Mouse (Mus musculus): ENCODE data around the gene Txndc8. TPM values are rescaled to one million over a fixed set of nuclear protein-coding genes. Genes with fewer than 3 reads are reported as not detected.

The Txndc8 gene
- polyA plus RNA-seq, 1 experiment from 2014 or later: not detected

DNA sequence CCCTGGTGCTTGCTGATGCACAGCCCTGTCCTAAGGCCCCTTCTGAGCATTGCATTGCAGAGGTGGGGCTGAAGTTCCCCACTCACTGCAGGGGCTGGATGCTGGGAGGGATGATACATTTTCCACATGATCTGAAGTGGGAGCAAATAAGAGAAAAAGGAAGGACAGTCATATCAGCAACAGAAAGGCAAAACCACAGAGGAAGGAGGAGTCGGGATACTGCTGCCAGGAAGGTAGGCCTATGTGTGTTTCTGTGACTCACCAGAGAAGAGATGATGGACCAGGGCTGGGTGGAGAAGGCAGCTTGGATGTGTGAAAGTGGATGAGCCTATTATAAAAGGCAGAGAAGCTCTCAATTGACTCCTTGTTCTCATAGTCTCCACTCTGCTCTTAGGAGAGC, 23.8 kb upstream of the Txndc8 start:
- WGBS: 79% methylated on average over 1 of the region's 1 CpGs
- ATAC-seq (ENCODE audit: low FRiP score): no peak
- no peak for DNase-seq (ENCODE audit: low spot score)
- Histone ChIP-seq H3K27me3 (ENCODE audit: control insufficient read depth, insufficient read depth, low read length) (no peaks in the 10 kb centered on the region), H3K4me2 (replicated peaks) (no peak overlapping the region), H3K4me3 (replicated peaks; ENCODE audit: low read length) (no peak overlapping the region), H3K27ac (no peak overlapping the region), H3K9ac (no peak overlapping the region), H3K4me1 (replicated peaks; ENCODE audit: control insufficient read depth, insufficient read depth, low read length) (no peaks in the 10 kb centered on the region), H3K36me3 (replicated peaks; ENCODE audit: control insufficient read depth, insufficient read depth) (no peaks in the 10 kb centered on the region), H3K9me3 (ENCODE audit: control insufficient read depth, low read length) (no peaks in the 10 kb centered on the region)

GRCm38 (mm10) chr4:58003501-58003900, 5.4 kb downstream of the Txndc8 start:
- no peak overlapping the region for H3K9ac ChIP-seq
- no peak overlapping the region for H3K27ac ChIP-seq
- no peaks in the 10 kb centered on the region for H3K27me3 ChIP-seq (ENCODE audit: control insufficient read depth, insufficient read depth, low read length)
- no peaks in the 10 kb centered on the region for H3K4me1 ChIP-seq (replicated peaks; ENCODE audit: control insufficient read depth, insufficient read depth, low read length)
- DNase-seq (ENCODE audit: low spot score): no peak
- WGBS: 67% methylated on average over 3 of the region's 3 CpGs
- no peak for ATAC-seq (ENCODE audit: low FRiP score)
- H3K36me3 ChIP-seq (replicated peaks; ENCODE audit: control insufficient read depth, insufficient read depth): no peaks in the 10 kb centered on the region
- H3K4me3 ChIP-seq (replicated peaks; ENCODE audit: low read length): no peak overlapping the region
- no peaks in the 10 kb centered on the region for H3K9me3 ChIP-seq (ENCODE audit: control insufficient read depth, low read length)
- no peak overlapping the region for H3K4me2 ChIP-seq (replicated peaks)

DNA sequence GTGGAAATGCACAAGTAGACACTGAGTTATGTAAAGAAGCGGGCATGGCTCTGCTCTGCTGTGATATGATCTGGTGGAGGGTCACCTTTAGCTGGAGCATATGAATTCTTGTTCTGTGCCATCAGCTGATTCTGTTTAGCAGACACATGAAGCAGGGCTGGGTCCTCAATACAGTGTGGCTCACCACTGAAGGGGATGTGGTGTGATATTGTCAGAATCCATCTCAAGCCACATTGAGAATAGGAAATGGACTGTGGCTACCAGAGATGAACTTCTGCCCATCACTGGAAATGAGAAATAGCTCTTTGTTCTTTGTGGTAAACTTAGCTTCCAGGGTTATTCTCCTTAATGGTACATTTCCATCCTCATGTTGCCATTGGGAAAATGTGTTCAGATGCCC, 17.5 kb downstream of the Txndc8 start:
- Histone ChIP-seq H3K9ac (no peak overlapping the region), H3K36me3 (replicated peaks; ENCODE audit: control insufficient read depth, insufficient read depth) (no peaks in the 10 kb centered on the region), H3K4me3 (replicated peaks; ENCODE audit: low read length) (no peak overlapping the region), H3K27ac (no peak overlapping the region), H3K4me1 (replicated peaks; ENCODE audit: control insufficient read depth, insufficient read depth, low read length) (no peaks in the 10 kb centered on the region), H3K4me2 (replicated peaks) (no peak overlapping the region), H3K27me3 (ENCODE audit: control insufficient read depth, insufficient read depth, low read length) (no peaks in the 10 kb centered on the region), H3K9me3 (ENCODE audit: control insufficient read depth, low read length) (no peaks in the 10 kb centered on the region)
- DNase-seq (ENCODE audit: low spot score): no peak
- no peak for ATAC-seq (ENCODE audit: low FRiP score)
- 85% methylated on average over 1 of the region's 1 CpGs for WGBS

DNA sequence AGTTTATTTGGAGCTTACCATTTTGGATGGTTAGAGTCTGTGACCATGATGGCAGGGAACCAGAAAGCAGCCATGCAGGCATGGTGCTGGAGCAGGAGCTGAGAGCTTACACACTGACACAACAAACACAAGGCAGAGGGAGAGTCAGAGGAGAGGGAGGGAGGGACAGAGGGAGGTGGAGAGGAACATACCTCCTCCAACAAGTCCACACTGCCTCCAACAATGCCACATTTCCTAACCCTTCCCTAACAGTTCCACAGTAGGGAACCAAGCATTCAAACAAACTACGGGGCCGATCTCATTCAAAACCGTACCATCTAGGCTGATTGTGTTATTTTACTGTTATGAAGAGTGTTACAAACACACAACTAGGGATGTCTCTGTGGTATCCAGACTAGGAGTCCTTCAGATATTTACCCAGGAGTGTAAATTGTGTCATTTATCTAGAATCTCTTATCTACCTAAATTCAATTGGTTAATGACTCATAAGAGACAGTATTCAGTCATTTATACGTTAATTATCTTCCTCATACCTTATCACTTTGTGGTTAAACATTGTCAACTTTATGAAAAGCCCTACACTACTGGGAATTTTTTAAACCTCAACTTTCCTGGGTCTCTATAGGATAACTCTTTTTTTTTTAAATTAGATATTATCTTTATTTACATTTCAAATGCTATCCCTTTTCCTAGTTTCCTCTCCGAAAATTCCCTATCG, 34.4 kb downstream of the Txndc8 start:
- H3K9ac ChIP-seq: no peak overlapping the region
- ATAC-seq (ENCODE audit: low FRiP score) (no peak), DNase-seq (ENCODE audit: low spot score) (no peak)
- H3K4me1 ChIP-seq (replicated peaks; ENCODE audit: control insufficient read depth, insufficient read depth, low read length): no peaks in the 10 kb centered on the region
- no peaks in the 10 kb centered on the region for H3K36me3 ChIP-seq (replicated peaks; ENCODE audit: control insufficient read depth, insufficient read depth)
- H3K4me3 ChIP-seq (replicated peaks; ENCODE audit: low read length): no peak overlapping the region
- H3K4me2 ChIP-seq (replicated peaks): no peak overlapping the region
- no peaks in the 10 kb centered on the region for H3K27me3 ChIP-seq (ENCODE audit: control insufficient read depth, insufficient read depth, low read length)
- H3K9me3 ChIP-seq (ENCODE audit: control insufficient read depth, low read length): no peaks in the 10 kb centered on the region
- 86% methylated on average over 6 of the region's 6 CpGs for WGBS
- H3K27ac ChIP-seq: no peak overlapping the region

- Histone ChIP-seq H3K4me1 (replicated peaks; ENCODE audit: control insufficient read depth, insufficient read depth, low read length) (no peaks in the 10 kb centered on the region), H3K4me3 (replicated peaks; ENCODE audit: low read length) (no peak overlapping the region), H3K9me3 (ENCODE audit: control insufficient read depth, low read length) (no peaks in the 10 kb centered on the region), H3K9ac (no peak overlapping the region), H3K4me2 (replicated peaks) (no peak overlapping the region), H3K36me3 (replicated peaks; ENCODE audit: control insufficient read depth, insufficient read depth) (no peaks in the 10 kb centered on the region), H3K27me3 (ENCODE audit: control insufficient read depth, insufficient read depth, low read length) (no peaks in the 10 kb centered on the region), H3K27ac (no peak overlapping the region)
- DNase-seq (ENCODE audit: low spot score) (no peak), ATAC-seq (ENCODE audit: low FRiP score) (no peak)
- 83% methylated on average over 6 of the region's 6 CpGs for WGBS
Observed at GRCm38 (mm10) chr4:57973592-57974268, 35.2 kb downstream of the Txndc8 start.

- no peak overlapping the region for H3K27ac ChIP-seq
- no peak overlapping the region for H3K4me2 ChIP-seq (replicated peaks)
- no peaks in the 10 kb centered on the region for H3K27me3 ChIP-seq (ENCODE audit: control insufficient read depth, insufficient read depth, low read length)
- no peaks in the 10 kb centered on the region for H3K36me3 ChIP-seq (replicated peaks; ENCODE audit: control insufficient read depth, insufficient read depth)
- no peaks in the 10 kb centered on the region for H3K9me3 ChIP-seq (ENCODE audit: control insufficient read depth, low read length)
- no peak overlapping the region for H3K4me3 ChIP-seq (replicated peaks; ENCODE audit: low read length)
- DNase-seq (ENCODE audit: low spot score): no peak
- H3K9ac ChIP-seq: no peak overlapping the region
- ATAC-seq (ENCODE audit: low FRiP score): no peak
- no peaks in the 10 kb centered on the region for H3K4me1 ChIP-seq (replicated peaks; ENCODE audit: control insufficient read depth, insufficient read depth, low read length)
Observed at GRCm38 (mm10) chr4:57970285-57970684, 38.6 kb downstream of the Txndc8 start.

DNA sequence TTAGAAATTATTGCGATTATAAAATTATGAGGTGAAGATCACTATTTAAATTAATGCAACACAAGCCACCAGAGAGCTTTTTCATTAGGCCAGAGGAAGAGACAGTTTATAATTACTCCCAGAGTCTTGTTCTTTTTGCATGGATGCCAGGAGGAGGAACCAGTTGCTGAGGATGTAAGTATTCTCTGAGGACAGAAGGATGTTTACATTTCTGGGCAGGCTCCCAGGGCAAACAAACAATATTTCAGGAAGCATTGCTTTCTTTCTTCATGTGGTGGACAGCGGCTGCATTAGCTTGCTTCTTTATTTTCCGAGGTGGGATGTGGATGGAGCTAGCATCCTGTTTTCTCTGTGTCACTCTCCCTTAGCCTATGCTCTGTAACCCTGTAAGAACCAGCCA, 41.7 kb downstream of the Txndc8 start:
- ATAC-seq (ENCODE audit: low FRiP score) (no peak), DNase-seq (ENCODE audit: low spot score) (no peak)
- Histone ChIP-seq H3K9ac (no peak overlapping the region), H3K4me2 (replicated peaks) (no peak overlapping the region), H3K27ac (no peak overlapping the region), H3K36me3 (replicated peaks; ENCODE audit: control insufficient read depth, insufficient read depth) (no peaks in the 10 kb centered on the region), H3K9me3 (ENCODE audit: control insufficient read depth, low read length) (no peaks in the 10 kb centered on the region), H3K27me3 (ENCODE audit: control insufficient read depth, insufficient read depth, low read length) (no peaks in the 10 kb centered on the region), H3K4me1 (replicated peaks; ENCODE audit: control insufficient read depth, insufficient read depth, low read length) (no peaks in the 10 kb centered on the region), H3K4me3 (replicated peaks; ENCODE audit: low read length) (no peak overlapping the region)
- WGBS: 82% methylated on average over 3 of the region's 3 CpGs

DNA sequence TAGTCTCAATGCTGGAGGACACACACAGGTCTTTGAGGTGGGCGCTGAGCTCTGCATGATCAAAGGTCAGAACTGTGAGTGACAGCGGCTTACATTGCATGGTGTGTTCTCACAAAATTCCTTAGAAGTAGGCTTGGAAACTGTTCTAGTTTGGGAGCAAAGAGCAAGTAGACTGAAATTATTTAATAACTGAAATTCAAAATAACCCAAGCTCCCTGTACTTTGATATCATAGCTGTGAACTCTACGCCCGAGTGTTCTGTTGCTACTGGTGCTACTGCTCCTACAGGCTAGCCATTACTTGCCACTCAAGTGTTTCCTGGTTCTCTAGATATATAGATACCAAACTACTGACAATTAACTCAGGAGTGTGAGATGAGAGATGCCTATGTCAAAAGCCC, 43.4 kb downstream of the Txndc8 start:
- Histone ChIP-seq H3K9me3 (ENCODE audit: control insufficient read depth, low read length) (no peaks in the 10 kb centered on the region), H3K4me3 (replicated peaks; ENCODE audit: low read length) (no peak overlapping the region), H3K27ac (no peak overlapping the region), H3K36me3 (replicated peaks; ENCODE audit: control insufficient read depth, insufficient read depth) (no peaks in the 10 kb centered on the region), H3K4me1 (replicated peaks; ENCODE audit: control insufficient read depth, insufficient read depth, low read length) (no peaks in the 10 kb centered on the region), H3K4me2 (replicated peaks) (no peak overlapping the region), H3K9ac (no peak overlapping the region), H3K27me3 (ENCODE audit: control insufficient read depth, insufficient read depth, low read length) (no peaks in the 10 kb centered on the region)
- ATAC-seq (ENCODE audit: low FRiP score) (no peak), DNase-seq (ENCODE audit: low spot score) (no peak)
- 95% methylated on average over 4 of the region's 4 CpGs for WGBS

DNA sequence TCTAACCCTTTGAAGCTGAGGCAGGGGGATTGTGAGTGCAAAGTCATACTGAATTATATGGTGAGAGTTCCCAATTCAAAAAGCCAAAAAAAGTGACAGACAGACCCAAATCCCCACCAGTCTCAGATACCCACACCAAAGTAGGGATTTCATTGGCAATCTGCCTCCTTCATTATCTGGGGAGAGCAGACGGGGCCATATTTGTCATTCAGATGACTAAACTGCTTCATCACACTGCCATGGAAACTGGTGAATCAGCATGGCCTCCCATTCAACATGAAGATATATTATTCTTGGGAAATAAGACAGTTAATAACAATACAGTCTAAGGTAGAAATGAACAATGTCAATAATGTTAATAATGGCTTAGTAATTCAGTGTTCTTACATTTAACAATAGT, 44.8 kb downstream of the Txndc8 start:
- no peak for ATAC-seq (ENCODE audit: low FRiP score)
- Histone ChIP-seq H3K9ac (no peak overlapping the region), H3K4me2 (replicated peaks) (no peak overlapping the region), H3K4me3 (replicated peaks; ENCODE audit: low read length) (no peak overlapping the region), H3K27ac (no peak overlapping the region), H3K36me3 (replicated peaks; ENCODE audit: control insufficient read depth, insufficient read depth) (no peaks in the 10 kb centered on the region), H3K9me3 (ENCODE audit: control insufficient read depth, low read length) (no peaks in the 10 kb centered on the region), H3K27me3 (ENCODE audit: control insufficient read depth, insufficient read depth, low read length) (peaks cover 1% of the 10 kb centered on the region; the same call in 1 of the 2 replicates), H3K4me1 (replicated peaks; ENCODE audit: control insufficient read depth, insufficient read depth, low read length) (no peaks in the 10 kb centered on the region)
- no peak for DNase-seq (ENCODE audit: low spot score)
- WGBS: 29% methylated on average over 1 of the region's 1 CpGs
